40 mouse cellular contexts compared by ENCODE assay signal in genomic region chr8:13415879-13416278, GRCm38 (mm10). TPM values are rescaled to one million over a fixed set of nuclear protein-coding genes. Genes with fewer than 3 reads are reported as not detected.
DNase-seq lines count a peak whose midpoint lies in the region; TF ChIP-seq lines count a peak whose summit lies in the region.
"Had no signal": no experiment of that assay in that cellular context is flagged by ENCODE, and none has a peak within 500 bp of the region (broad histone marks: within the 10 kb centered on the region; RNA-seq: fewer than 3 reads in every experiment).

No protein-coding gene starts in this region.

- DNase-seq in cerebellum, postnatal 14 days, result peak; percentile 18
- DNase-seq in cerebellum, adult 2 months, result no peak
- peak; percentile 41 to 47 for DNase-seq in gastrocnemius, adult 8-10 months (ENCODE audit: low spot score in 2 of 2)
- DNase-seq in gastrocnemius, postnatal 4 days (ENCODE audit: low spot score in 2 of 2), result no peak
- peak; percentile 25 to 54 for DNase-seq in left cerebral cortex, postnatal 36 days (ENCODE audit: low spot score in 2 of 2)
- DNase-seq in left cerebral cortex, postnatal 10 days (ENCODE audit: extremely low spot score in 1 of 2, low spot score in 2 of 2), result no peak
- peak; percentile 36 for DNase-seq in left cerebral cortex, postnatal 4 days
- no peak for DNase-seq in natural killer cell, adult 2 months (ENCODE audit: low spot score in 2 of 2)
- DNase-seq: adrenal gland, adult 8-10 months; cerebellum, adult 11 months; cerebellum, adult 9-11 months; forebrain, postnatal 0 days; kidney, adult 18-20 months; kidney, postnatal 36 days; lung, embryonic 14.5 days; lung, postnatal 14 days; thymus, adult 2 months; thymus, postnatal 36 days had no signal

- no peak for TF ChIP-seq POLR2A in cerebellum, adult 2 months (IDR thresholded peaks at IDR 0.05; ENCODE audit: borderline replicate concordance, insufficient read depth, low read length)

- no peak overlapping the region for H3K27ac ChIP-seq in cerebellum, adult 2 months (ENCODE audit: insufficient read depth, low read length)
- H3K27ac ChIP-seq: embryonic facial prominence, embryonic 10.5 days; embryonic facial prominence, embryonic 15.5 days; forebrain, embryonic 12.5 days; layer of hippocampus, adult 2 months; limb, embryonic 12.5 days; liver, embryonic 15.5 days; midbrain, embryonic 10.5 days; midbrain, embryonic 15.5 days had no signal

- TF ChIP-seq CTCF in cerebellum, adult 2 months (IDR thresholded peaks at IDR 0.05; ENCODE audit: borderline replicate concordance, insufficient read depth, low read depth, low read length), result no peak

- H3K4me3 ChIP-seq in cerebellum, adult 2 months (replicated peaks; ENCODE audit: insufficient read depth, low read depth, low read length), result no peak overlapping the region
- H3K4me3 ChIP-seq: embryonic facial prominence, embryonic 10.5 days; embryonic facial prominence, embryonic 15.5 days; forebrain, embryonic 12.5 days; layer of hippocampus, adult 2 months; limb, embryonic 12.5 days; liver, embryonic 15.5 days; midbrain, embryonic 10.5 days; midbrain, embryonic 15.5 days had no signal

- no peaks in the 10 kb centered on the region for H3K4me1 ChIP-seq in cerebellum, adult 2 months (ENCODE audit: control insufficient read depth, insufficient read depth, low read length)
- H3K4me1 ChIP-seq: embryonic facial prominence, embryonic 10.5 days; embryonic facial prominence, embryonic 15.5 days; forebrain, embryonic 12.5 days; limb, embryonic 12.5 days; liver, embryonic 15.5 days; midbrain, embryonic 10.5 days; midbrain, embryonic 15.5 days had no signal

- no peaks in the 10 kb centered on the region for H3K27me3 ChIP-seq in cerebellum, adult 2 months (ENCODE audit: control insufficient read depth, insufficient read depth, low read length)
- H3K27me3 ChIP-seq: limb, embryonic 12.5 days; liver, embryonic 15.5 days; midbrain, embryonic 15.5 days had no signal

- intact Hi-C loops in left cerebral cortex, postnatal 36 days (cut with DNase I), result loop anchor here (10.0 kb wide), 1 partner anchor 339 kb away; the partner anchor contains the start of gene Cdc16
- intact Hi-C loops in left cerebral cortex, postnatal 10 days (cut with DNase I), result no loop called here
- intact Hi-C loops in left cerebral cortex, postnatal 4 days (cut with DNase I), result no loop called here

- 13% methylated on average over 10 of the region's 10 CpGs for WGBS in cerebellum, adult 2 months

RNA-seq across cellular contexts. Expression of gene Grk1, which starts 11.0 kb away (rescaled TPM):
- polyA plus RNA-seq in cerebellum, adult 2 months (2012; rRNA removed), result 0.02 and 0.05 TPM in 2 replicates
- not detected for total RNA-seq in gastrocnemius, adult 8-10 months (2022)
- not detected for total RNA-seq in gastrocnemius, postnatal 4 days (2021)
- not detected for total RNA-seq in left cerebral cortex, postnatal 36 days (2021)
- under 1 TPM in 1 of 2 experiments, not detected in 1; 0.04 TPM for total RNA-seq in left cerebral cortex, postnatal 10 days (2021)
- not detected for total RNA-seq in left cerebral cortex, postnatal 4 days (2021)
- total RNA-seq: granulocyte monocyte progenitor cell, adult 5-6 weeks; layer of hippocampus, adult 2 months; layer of hippocampus, postnatal 14 days; liver, adult 2 months; neutrophil, adult 5-6 weeks had no signal
- polyA plus RNA-seq: heart, embryonic 14.5 days; hindbrain, embryonic 11.5 days; hindbrain, embryonic 16.5 days; intestine, embryonic 14.5 days; kidney, embryonic 16.5 days; liver, adult 2 months; liver, embryonic 15.5 days; lung, embryonic 14.5 days; midbrain, embryonic 10.5 days; neural tube, embryonic 11.5 days; stomach, embryonic 16.5 days had no signal

RNA-seq across cellular contexts. Expression of gene Tmem255b, which starts 19.1 kb away (rescaled TPM):
- 1.0 and 1.4 TPM in 2 replicates for polyA plus RNA-seq in cerebellum, adult 2 months (2012; rRNA removed)
- total RNA-seq in gastrocnemius, adult 8-10 months (2022), result 1 to 10 TPM; 1.3 to 2.5 (median 2.2) TPM
- total RNA-seq in gastrocnemius, postnatal 4 days (2021), result 1 to 10 TPM; 3.0 to 5.5 TPM
- total RNA-seq in left cerebral cortex, postnatal 36 days (2021), result 1 to 10 TPM; 4.7 to 5.4 TPM
- 1 to 10 TPM; 6.8 to 7.4 TPM for total RNA-seq in left cerebral cortex, postnatal 10 days (2021)
- 1 to 10 TPM; 3.9 to 4.6 TPM for total RNA-seq in left cerebral cortex, postnatal 4 days (2021)
- total RNA-seq: G1E; granulocyte monocyte progenitor cell, adult 5-6 weeks; liver, adult 2 months; neutrophil, adult 5-6 weeks had no signal
- polyA plus RNA-seq: G1E; hindbrain, embryonic 11.5 days; liver, embryonic 15.5 days had no signal

RNA-seq across cellular contexts. Expression of gene Atp4b, which starts 19.3 kb away (rescaled TPM):
- not detected in 2 replicates for polyA plus RNA-seq in cerebellum, adult 2 months (2012; rRNA removed)
- total RNA-seq in gastrocnemius, adult 8-10 months (2022), result not detected
- total RNA-seq in gastrocnemius, postnatal 4 days (2021), result not detected
- total RNA-seq in left cerebral cortex, postnatal 36 days (2021), result not detected
- not detected for total RNA-seq in left cerebral cortex, postnatal 10 days (2021)
- not detected for total RNA-seq in left cerebral cortex, postnatal 4 days (2021)
- total RNA-seq: adrenal gland, postnatal 4 days; forebrain, postnatal 0 days; granulocyte monocyte progenitor cell, adult 5-6 weeks; heart, postnatal 14 days; layer of hippocampus, adult 2 months; layer of hippocampus, postnatal 14 days; liver, adult 2 months; neutrophil, adult 5-6 weeks had no signal
- polyA plus RNA-seq: embryonic facial prominence, embryonic 10.5 days; embryonic facial prominence, embryonic 15.5 days; forebrain, embryonic 12.5 days; forebrain, postnatal 0 days; G1E; heart, embryonic 14.5 days; hindbrain, embryonic 11.5 days; hindbrain, embryonic 16.5 days; intestine, embryonic 14.5 days; kidney, embryonic 16.5 days; limb, embryonic 12.5 days; liver, adult 2 months; liver, embryonic 15.5 days; lung, embryonic 14.5 days; midbrain, embryonic 10.5 days; midbrain, embryonic 15.5 days; neural tube, embryonic 11.5 days had no signal

Comparison
In these comparisons a context has a peak if more than half of its experiments do, and no peak if none do; other contexts are left out.
1. DNase-seq: peak in cerebellum, postnatal 14 days (2 of 2), gastrocnemius, adult 8-10 months (2 of 2), left cerebral cortex, postnatal 36 days (2 of 2) and left cerebral cortex, postnatal 4 days (single experiment); none in cerebellum, adult 2 months (0 of 2), gastrocnemius, postnatal 4 days (0 of 2), left cerebral cortex, postnatal 10 days (0 of 2) and natural killer cell, adult 2 months (0 of 2).